Mouse (Mus musculus) erythroblast, embryonic 14.5 days (primary cell): ENCODE data around the gene Fbxo27. TPM values are rescaled to one million over a fixed set of nuclear protein-coding genes. Genes with fewer than 3 reads are reported as not detected.
A peak's percentile ranks its signal among the peaks of the same experiment; 100 is the strongest.

Experiments used
- H3K27me3 ChIP-seq: 2 replicates; pipeline ENCODE4 v1.6.1; 2012; ENCODE audit warnings: inconsistent platforms; ENCODE audit not compliant: control insufficient read depth
- H3K36me3 ChIP-seq: 2 replicates; pipeline ENCODE4 v1.6.1; 2012; ENCODE audit warnings: mild to moderate bottlenecking, inconsistent platforms; ENCODE audit not compliant: control insufficient read depth
- H3K4me1 ChIP-seq: 2 replicates; pipeline ENCODE4 v1.6.1; 2012; ENCODE audit warnings: inconsistent platforms; ENCODE audit not compliant: control insufficient read depth
- H3K4me3 ChIP-seq: replicated peaks from 2 replicates; pipeline ENCODE3; 2012; ENCODE audit warnings: moderate library complexity, mild to moderate bottlenecking, inconsistent platforms
- H3K9me3 ChIP-seq: 2 replicates; pipeline ENCODE4 v1.6.1; 2012; ENCODE audit warnings: low read length, inconsistent platforms, mixed read lengths; ENCODE audit not compliant: control insufficient read depth
- GATA1 ChIP-seq: IDR thresholded peaks from 2 replicates; pipeline ENCODE4 v1.6.1; 2012; ENCODE audit warnings: low read length, inconsistent platforms, mixed read lengths
- TAL1 ChIP-seq: IDR thresholded peaks from 3 replicates; pipeline ENCODE4 v1.6.1; 2012; ENCODE audit warnings: low read length, inconsistent platforms, mixed read lengths
- polyA plus RNA-seq: library from polyadenylated mRNA; stranded (reverse); fragments of >175 nt; gene quantifications from 2 replicates; pipeline ENCODE4 v1.2.3, GENCODE M21; 2012

Gene Fbxo27
- polyA plus RNA-seq, 1 experiment, result not detected

- H3K4me3 ChIP-seq, result no peak overlapping the region
- TF ChIP-seq GATA1, result no peak
- TF ChIP-seq TAL1, result no peak
These were observed 26.5 kb downstream of the Fbxo27 start for GRCm38 (mm10) chr7:28719159-28719558.

GRCm38 (mm10) chr7:28719650-28720049 lies 27.0 kb downstream of the Fbxo27 start:
- no peak overlapping the region for H3K4me3 ChIP-seq
- H3K4me1 ChIP-seq, result peaks cover 3% of the 10 kb centered on the region; the same call in 1 of the 2 replicates
- peaks cover 4% of the 10 kb centered on the region for H3K9me3 ChIP-seq
- TF ChIP-seq TAL1, result no peak
- TF ChIP-seq GATA1, result no peak
- H3K27me3 ChIP-seq, result peaks cover 17% of the 10 kb centered on the region
- H3K36me3 ChIP-seq, result no peaks in the 10 kb centered on the region

More at GRCm38 (mm10) chr7:28719159-28719558, 26.5 kb downstream of the Fbxo27 start:
- no peaks in the 10 kb centered on the region for H3K9me3 ChIP-seq
- H3K4me1 ChIP-seq, result peaks cover 3% of the 10 kb centered on the region; the same call in 1 of the 2 replicates
- peaks cover 17% of the 10 kb centered on the region for H3K27me3 ChIP-seq
- no peaks in the 10 kb centered on the region for H3K36me3 ChIP-seq

- H3K4me1 ChIP-seq, result peaks cover 3% of the 10 kb centered on the region; the same call in 1 of the 2 replicates
- TF ChIP-seq GATA1, result no peak
- no peak for TF ChIP-seq TAL1
- H3K9me3 ChIP-seq, result peaks cover 4% of the 10 kb centered on the region
- no peaks in the 10 kb centered on the region for H3K36me3 ChIP-seq
- peaks cover 15% of the 10 kb centered on the region for H3K27me3 ChIP-seq
- H3K4me3 ChIP-seq, result no peak overlapping the region
These were observed 28.3 kb downstream of the Fbxo27 start for GRCm38 (mm10) chr7:28720753-28721537.

- no peak for TF ChIP-seq GATA1
- no peak for TF ChIP-seq TAL1
- Histone ChIP-seq H3K4me3 (no peak overlapping the region), H3K9me3 (peaks cover 4% of the 10 kb centered on the region), H3K4me1 (no peaks in the 10 kb centered on the region), H3K27me3 (peaks cover 4% of the 10 kb centered on the region), H3K36me3 (no peaks in the 10 kb centered on the region)
These were observed 29.4 kb downstream of the Fbxo27 start for GRCm38 (mm10) chr7:28722079-28722478.

GRCm38 (mm10) chr7:28724613-28725012 lies 32.0 kb downstream of the Fbxo27 start:
- H3K4me3 ChIP-seq, result no peak overlapping the region
- no peaks in the 10 kb centered on the region for H3K36me3 ChIP-seq
- TF ChIP-seq TAL1 (no peak), GATA1 (no peak)

GRCm38 (mm10) chr7:28726600-28726999 lies 34.0 kb downstream of the Fbxo27 start:
- no peaks in the 10 kb centered on the region for H3K4me1 ChIP-seq
- H3K4me3 ChIP-seq, result no peak overlapping the region
- H3K36me3 ChIP-seq, result no peaks in the 10 kb centered on the region
- H3K27me3 ChIP-seq, result peaks cover 7% of the 10 kb centered on the region
- no peak for TF ChIP-seq TAL1
- no peak for TF ChIP-seq GATA1
- H3K9me3 ChIP-seq, result peaks cover 13% of the 10 kb centered on the region

More at GRCm38 (mm10) chr7:28724613-28725012, 32.0 kb downstream of the Fbxo27 start:
- Histone ChIP-seq H3K9me3 (peaks cover 4% of the 10 kb centered on the region), H3K27me3 (no peaks in the 10 kb centered on the region), H3K4me1 (no peaks in the 10 kb centered on the region)

GRCm38 (mm10) chr7:28727649-28728340 lies 35.1 kb downstream of the Fbxo27 start:
- H3K4me3 ChIP-seq, result no peak overlapping the region
- peaks cover 19% of the 10 kb centered on the region for H3K27me3 ChIP-seq
- peaks cover 9% of the 10 kb centered on the region for H3K4me1 ChIP-seq
- peaks cover 13% of the 10 kb centered on the region for H3K9me3 ChIP-seq
- no peaks in the 10 kb centered on the region for H3K36me3 ChIP-seq
- TF ChIP-seq TAL1, result no peak
- no peak for TF ChIP-seq GATA1

- Histone ChIP-seq H3K4me3 (peak overlapping the region; percentile 58), H3K36me3 (peaks cover 6% of the 10 kb centered on the region), H3K4me1 (peaks cover 20% of the 10 kb centered on the region), H3K27me3 (peaks cover 23% of the 10 kb centered on the region), H3K9me3 (peaks cover 8% of the 10 kb centered on the region)
- TF ChIP-seq TAL1 (no peak), GATA1 (no peak)
These were observed 39.9 kb downstream of the Fbxo27 start for GRCm38 (mm10) chr7:28732341-28733142.
